Mouse (Mus musculus) liver, embryonic 15.5 days (tissue): ENCODE measurements at regions not wholly inside any gene's neighbourhood (a gene's known extent, or its start where the extent isn't known, plus 50 kb on each side); places are given as distances from the start of the nearest gene placed in this dataset.
A peak's percentile ranks its signal among the peaks of the same experiment; 100 is the strongest.

Experiments
- ATAC-seq: fragments of 200-750 bp; cut with Nextera tagmentation; 2 replicates; pipeline ENCODE4 v1.8.0; 2017; ENCODE audit warnings: moderate number of reproducible peaks, mild to moderate bottlenecking, moderate library complexity; ENCODE audit not compliant: insufficient read depth
- H3K27ac ChIP-seq: fragments of 300-500 bp; sonication (generic); replicated peaks from 2 replicates; pipeline ENCODE4 v1.5.1; 2015; ENCODE audit warnings: mild to moderate bottlenecking, inconsistent platforms
- H3K27me3 ChIP-seq: fragments of 300-500 bp; sonication (generic); 2 replicates; pipeline ENCODE4 v1.6.1; 2015; ENCODE audit warnings: mild to moderate bottlenecking, inconsistent platforms
- H3K36me3 ChIP-seq: fragments of 300-500 bp; sonication (generic); replicated peaks from 2 replicates; pipeline ENCODE4 v1.6.1; 2015; ENCODE audit warnings: moderate library complexity, mild to moderate bottlenecking, inconsistent platforms
- H3K4me1 ChIP-seq: fragments of 300-500 bp; sonication (generic); replicated peaks from 2 replicates; pipeline ENCODE4 v1.6.1; 2015; ENCODE audit warnings: inconsistent platforms
- H3K4me2 ChIP-seq: fragments of 300-500 bp; sonication (generic); 2 replicates; pipeline ENCODE4 v1.6.1; 2015; ENCODE audit warnings: moderate library complexity, mild to moderate bottlenecking, inconsistent platforms
- H3K4me3 ChIP-seq: fragments of 300-500 bp; sonication (generic); replicated peaks from 2 replicates; pipeline ENCODE4 v1.5.1; 2015; ENCODE audit warnings: mild to moderate bottlenecking, inconsistent platforms
- H3K9ac ChIP-seq: fragments of 300-500 bp; sonication (generic); 2 replicates; pipeline ENCODE4 v1.6.1; 2015; ENCODE audit warnings: moderate library complexity, mild to moderate bottlenecking, inconsistent platforms
- H3K9me3 ChIP-seq: fragments of 300-500 bp; sonication (generic); replicated peaks from 2 replicates; pipeline ENCODE4 v1.6.1; 2016; ENCODE audit warnings: inconsistent platforms
- WGBS: fragments of 180-500 bp; shearing (Covaris S2); methylation state at CpG from one replicate; pipeline ENCODE4 v1.1.7; 2015; ENCODE audit warnings: mixed read lengths; ENCODE audit not compliant: insufficient replicate concordance; 5-methylcytosine and 5-hydroxymethylcytosine counted together

- no peaks in the 10 kb centered on the region for H3K27me3 ChIP-seq
- 30% methylated on average over 5 of the region's 5 CpGs for WGBS
- no peaks in the 10 kb centered on the region for H3K9me3 ChIP-seq
- no peak overlapping the region for H3K27ac ChIP-seq
- H3K4me1 ChIP-seq, result no peaks in the 10 kb centered on the region
- no peak overlapping the region for H3K4me3 ChIP-seq
- H3K9ac ChIP-seq, result no peak overlapping the region
- no peaks in the 10 kb centered on the region for H3K36me3 ChIP-seq
- ATAC-seq, result no peak
- H3K4me2 ChIP-seq, result no peak overlapping the region
Observed at GRCm38 (mm10) chr11:63402741-63403140, 274.0 kb downstream of the Pmp22 start.

DNA sequence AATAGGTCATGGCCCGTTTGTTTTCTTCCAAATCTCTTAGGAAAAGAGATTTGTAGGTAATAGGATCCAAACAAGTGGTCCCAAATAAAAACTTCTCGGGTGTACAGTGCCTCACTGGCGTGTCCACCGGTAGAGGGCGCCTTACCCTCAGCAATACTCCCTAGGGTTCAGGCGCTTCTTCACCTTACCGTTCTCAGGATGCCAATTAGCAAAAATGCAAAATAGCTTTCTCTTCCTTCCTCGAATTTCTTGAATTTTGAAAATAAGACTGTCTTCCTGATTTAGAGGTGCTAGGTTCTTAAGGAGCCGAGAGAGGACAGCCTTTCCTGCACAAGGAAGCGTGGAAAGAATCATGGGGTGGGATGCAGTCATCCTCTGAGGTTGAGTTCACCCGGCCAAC is 275.9 kb downstream of the Pmp22 start:
- no peak for ATAC-seq

GRCm38 (mm10) chr11:63409431-63409830 is 280.6 kb downstream of the Pmp22 start:
- 0 out of 2 replicates have a peak, but pooled peaks cover 6% of the 10 kb centered on the region for H3K4me1 ChIP-seq
- no peak for ATAC-seq
- no peak overlapping the region for H3K4me2 ChIP-seq
- H3K9me3 ChIP-seq, result no peaks in the 10 kb centered on the region
- no peak overlapping the region for H3K27ac ChIP-seq
- no peaks in the 10 kb centered on the region for H3K36me3 ChIP-seq
- H3K9ac ChIP-seq, result no peak overlapping the region
- H3K4me3 ChIP-seq, result no peak overlapping the region
- WGBS, result 43% methylated on average over 1 of the region's 1 CpGs
- H3K27me3 ChIP-seq, result peaks cover 18% of the 10 kb centered on the region

More for the DNA sequence above, 275.9 kb downstream of the Pmp22 start:
- Histone ChIP-seq H3K27me3 (no peaks in the 10 kb centered on the region; the same call in 1 of the 2 replicates), H3K9ac (no peak overlapping the region), H3K9me3 (no peaks in the 10 kb centered on the region), H3K27ac (no peak overlapping the region), H3K4me2 (no peak overlapping the region), H3K4me1 (no peaks in the 10 kb centered on the region), H3K36me3 (no peaks in the 10 kb centered on the region), H3K4me3 (no peak overlapping the region)
- whole genome bisulfite sequencing, result 14% methylated on average over 11 of the region's 11 CpGs

DNA sequence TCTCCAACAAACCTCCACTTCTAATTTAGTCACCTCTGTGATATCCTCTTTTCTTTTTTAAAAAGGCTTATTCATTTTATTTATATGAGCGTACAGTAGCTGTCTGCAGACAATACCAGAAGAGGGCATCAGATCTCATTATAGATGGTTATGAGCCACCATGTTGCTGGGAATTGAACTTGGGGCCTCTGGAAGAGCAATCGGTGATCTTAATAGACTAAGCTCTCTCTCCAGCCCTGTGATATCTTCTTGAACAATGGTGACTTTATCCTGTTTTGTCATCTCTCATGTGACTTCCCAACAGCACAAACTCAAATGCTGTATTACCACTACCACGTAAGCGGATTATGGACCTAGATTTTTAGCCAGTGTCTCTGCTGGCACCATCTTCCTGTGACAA is 282.1 kb downstream of the Pmp22 start:
- Histone ChIP-seq H3K4me1 (0 out of 2 replicates have a peak, but pooled peaks cover 6% of the 10 kb centered on the region), H3K9me3 (no peaks in the 10 kb centered on the region), H3K9ac (no peak overlapping the region), H3K36me3 (no peaks in the 10 kb centered on the region), H3K27ac (no peak overlapping the region), H3K27me3 (peaks cover 18% of the 10 kb centered on the region), H3K4me2 (no peak overlapping the region), H3K4me3 (no peak overlapping the region)
- ATAC-seq, result no peak
- WGBS, result 74% methylated on average over 4 of the region's 4 CpGs

- H3K4me3 ChIP-seq, result peak overlapping the region; percentile 12
- 11% methylated on average over 18 of the region's 18 CpGs for WGBS
- H3K4me1 ChIP-seq, result 0 out of 2 replicates have a peak, but pooled peaks cover 6% of the 10 kb centered on the region
- no peak overlapping the region for H3K9ac ChIP-seq
- ATAC-seq, result no peak
- H3K9me3 ChIP-seq, result no peaks in the 10 kb centered on the region
- H3K27me3 ChIP-seq, result peaks cover 18% of the 10 kb centered on the region
- no peak overlapping the region for H3K27ac ChIP-seq
- no peaks in the 10 kb centered on the region for H3K36me3 ChIP-seq
- H3K4me2 ChIP-seq, result peak overlapping the region; percentile 39
Observed at GRCm38 (mm10) chr11:63412364-63412991, 283.7 kb downstream of the Pmp22 start.

DNA sequence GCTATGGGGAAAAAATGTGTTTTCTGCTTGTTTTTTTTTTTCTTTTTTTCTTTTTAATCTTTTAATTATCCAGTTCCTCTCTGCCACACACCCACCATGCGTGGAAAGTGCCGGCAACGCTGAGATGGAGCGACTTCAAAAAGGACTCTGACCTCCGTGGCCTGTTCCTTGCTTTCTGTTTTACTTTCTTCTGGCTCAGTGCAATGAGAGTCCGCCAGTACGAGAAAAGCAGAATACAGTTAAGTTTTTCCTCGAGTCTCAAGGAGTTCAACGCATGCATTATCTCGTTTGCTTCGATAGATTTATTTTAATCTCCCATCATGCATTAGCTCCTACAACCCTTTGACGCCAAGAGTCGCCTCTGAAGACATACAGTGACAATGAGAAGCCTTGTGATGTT is 284.3 kb downstream of the Pmp22 start:
- peaks cover 18% of the 10 kb centered on the region for H3K27me3 ChIP-seq
- H3K4me3 ChIP-seq, result peak overlapping the region; percentile 12
- 0 out of 2 replicates have a peak, but pooled peaks cover 6% of the 10 kb centered on the region for H3K4me1 ChIP-seq
- no peak for ATAC-seq
- no peaks in the 10 kb centered on the region for H3K9me3 ChIP-seq
- H3K9ac ChIP-seq, result no peak overlapping the region
- no peak overlapping the region for H3K27ac ChIP-seq
- WGBS, result 15% methylated on average over 13 of the region's 13 CpGs
- H3K36me3 ChIP-seq, result no peaks in the 10 kb centered on the region
- H3K4me2 ChIP-seq, result peak overlapping the region; percentile 39

- no peak overlapping the region for H3K9ac ChIP-seq
- WGBS, result 56% methylated on average over 4 of the region's 4 CpGs
- no peaks in the 10 kb centered on the region for H3K9me3 ChIP-seq
- H3K27me3 ChIP-seq, result peaks cover 18% of the 10 kb centered on the region
- H3K27ac ChIP-seq, result no peak overlapping the region
- no peak for ATAC-seq
- H3K4me2 ChIP-seq, result no peak overlapping the region
- no peak overlapping the region for H3K4me3 ChIP-seq
- no peaks in the 10 kb centered on the region for H3K36me3 ChIP-seq
- 0 out of 2 replicates have a peak, but pooled peaks cover 6% of the 10 kb centered on the region for H3K4me1 ChIP-seq
Observed at GRCm38 (mm10) chr11:63413621-63414020, 284.8 kb downstream of the Pmp22 start.

DNA sequence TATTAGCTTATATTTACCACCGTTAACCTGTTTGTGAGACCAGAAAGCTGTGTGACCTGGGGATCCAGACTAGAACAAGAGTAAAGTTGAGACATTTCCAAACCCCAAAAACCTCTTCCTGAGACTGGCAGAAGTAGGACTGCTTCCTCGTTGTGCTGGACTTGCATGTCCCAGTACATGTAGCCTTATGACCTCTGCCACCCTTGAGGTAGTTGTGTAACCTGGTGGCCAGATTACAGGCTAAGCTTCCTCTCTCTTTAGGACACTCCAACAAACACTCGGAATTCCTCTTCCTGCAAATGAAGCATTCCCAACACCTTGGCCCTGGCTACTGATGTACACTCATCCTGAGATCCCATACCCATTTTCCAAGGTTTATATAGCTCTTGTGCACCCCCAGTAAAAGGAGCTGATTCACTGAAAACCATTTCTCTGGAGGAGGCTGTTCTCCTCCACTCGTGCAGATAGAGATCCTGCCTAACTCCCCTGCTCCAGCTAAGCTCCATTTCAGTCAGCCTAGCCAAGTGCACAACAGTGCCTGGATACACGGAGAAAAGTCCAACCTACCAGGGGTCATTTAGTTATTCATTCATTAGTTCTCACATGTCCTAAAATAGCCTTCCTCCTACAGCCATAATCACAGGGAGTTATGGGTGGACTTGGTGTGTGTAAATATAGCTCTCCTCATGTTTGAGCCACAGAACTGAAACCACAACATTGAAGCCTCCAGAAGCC is 289.4 kb downstream of the Pmp22 start:
- H3K9me3 ChIP-seq, result no peaks in the 10 kb centered on the region
- 31% methylated on average over 5 of the region's 5 CpGs for WGBS
- no peaks in the 10 kb centered on the region for H3K4me1 ChIP-seq
- no peak overlapping the region for H3K4me2 ChIP-seq
- H3K27me3 ChIP-seq, result peaks cover 1% of the 10 kb centered on the region
- no peak overlapping the region for H3K4me3 ChIP-seq
- H3K9ac ChIP-seq, result no peak overlapping the region
- H3K27ac ChIP-seq, result no peak overlapping the region
- no peak for ATAC-seq
- no peaks in the 10 kb centered on the region for H3K36me3 ChIP-seq

DNA sequence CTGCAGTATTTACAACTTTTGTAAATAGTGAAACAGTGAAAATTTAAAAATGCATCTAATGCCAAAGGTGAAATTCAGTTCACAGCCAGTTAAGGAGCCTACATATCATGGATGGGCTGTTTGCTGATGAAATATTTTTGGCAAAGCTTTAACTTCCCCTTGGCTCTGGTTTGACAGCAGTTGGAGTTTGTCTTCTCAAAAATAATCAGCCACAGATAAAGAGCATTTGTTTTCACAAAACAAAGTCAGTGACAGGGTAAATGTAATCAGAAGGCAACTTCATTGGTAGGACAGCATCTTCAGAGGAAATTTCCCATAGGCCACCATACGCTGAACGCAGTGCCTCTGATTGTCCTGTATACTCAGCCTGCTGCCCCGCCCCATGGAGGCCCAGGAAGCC is 291.6 kb downstream of the Pmp22 start:
- no peaks in the 10 kb centered on the region for H3K27me3 ChIP-seq
- H3K36me3 ChIP-seq, result no peaks in the 10 kb centered on the region
- no peak for ATAC-seq
- H3K4me1 ChIP-seq, result no peaks in the 10 kb centered on the region
- H3K9ac ChIP-seq, result no peak overlapping the region
- H3K4me2 ChIP-seq, result no peak overlapping the region
- no peak overlapping the region for H3K4me3 ChIP-seq
- H3K27ac ChIP-seq, result no peak overlapping the region
- H3K9me3 ChIP-seq, result no peaks in the 10 kb centered on the region
- 64% methylated on average over 3 of the region's 3 CpGs for WGBS

GRCm38 (mm10) chr11:63422069-63422468 is 293.3 kb downstream of the Pmp22 start:
- Histone ChIP-seq H3K4me1 (no peaks in the 10 kb centered on the region), H3K4me2 (no peak overlapping the region), H3K9me3 (no peaks in the 10 kb centered on the region), H3K27ac (no peak overlapping the region), H3K36me3 (no peaks in the 10 kb centered on the region), H3K4me3 (no peak overlapping the region), H3K27me3 (no peaks in the 10 kb centered on the region), H3K9ac (no peak overlapping the region)
- ATAC-seq, result no peak
- WGBS, result 45% methylated on average over 3 of the region's 3 CpGs

- Histone ChIP-seq H3K9me3 (no peaks in the 10 kb centered on the region), H3K27me3 (no peaks in the 10 kb centered on the region), H3K9ac (no peak overlapping the region), H3K36me3 (no peaks in the 10 kb centered on the region), H3K4me1 (no peaks in the 10 kb centered on the region), H3K4me2 (no peak overlapping the region), H3K4me3 (no peak overlapping the region), H3K27ac (no peak overlapping the region)
- WGBS, result 50% methylated on average over 3 of the region's 3 CpGs
- no peak for ATAC-seq
Observed at GRCm38 (mm10) chr11:63424319-63424718, 295.5 kb downstream of the Pmp22 start.
